Mouse (Mus musculus): ENCODE results near the gene Prex1.
"Not testable (repeated sequence)": the region's sequence is repeated elsewhere in the genome, so short reads cannot be mapped to it uniquely, and the experiment has no call there.

Gene Prex1

GRCm38 (mm10) chr2:166713690-166714426 is at the start of gene Prex1:
Gene Prex1, minus strand, starts transcription at chr2:166713832.
- peak; percentile 98 to 100 for DNase-seq

- no peak for DNase-seq
Observed at GRCm38 (mm10) chr2:166757969-166758368, 44.3 kb upstream of the Prex1 start.

GRCm38 (mm10) chr2:166754760-166755159 is 41.1 kb upstream of the Prex1 start:
- no peak for DNase-seq

- no peak for DNase-seq
Observed at GRCm38 (mm10) chr2:166754194-166754593, 40.6 kb upstream of the Prex1 start.

GRCm38 (mm10) chr2:166750620-166751191 is 37.1 kb upstream of the Prex1 start:
- DNase-seq, result no peak

- DNase-seq, result peak; percentile 24 to 36
Observed at GRCm38 (mm10) chr2:166746261-166746913, 32.8 kb upstream of the Prex1 start.

- DNase-seq, result no peak
Observed at GRCm38 (mm10) chr2:166745849-166746248, 32.2 kb upstream of the Prex1 start.

- peak; percentile 39 to 80 for DNase-seq
Observed at GRCm38 (mm10) chr2:166744433-166744832, 30.8 kb upstream of the Prex1 start.

GRCm38 (mm10) chr2:166743504-166743903 is 29.9 kb upstream of the Prex1 start:
- DNase-seq, result no peak

- no peak for DNase-seq
Observed at GRCm38 (mm10) chr2:166741445-166741844, 27.8 kb upstream of the Prex1 start.

GRCm38 (mm10) chr2:166740396-166740795 is 26.8 kb upstream of the Prex1 start:
- DNase-seq, result no peak

- no peak for DNase-seq
Observed at GRCm38 (mm10) chr2:166737307-166737706, 23.7 kb upstream of the Prex1 start.

GRCm38 (mm10) chr2:166735469-166736001 is 21.9 kb upstream of the Prex1 start:
- DNase-seq, result no peak

- DNase-seq, result no peak
Observed at GRCm38 (mm10) chr2:166732860-166733259, 19.2 kb upstream of the Prex1 start.

- no peak for DNase-seq
Observed at GRCm38 (mm10) chr2:166732146-166732545, 18.5 kb upstream of the Prex1 start.

GRCm38 (mm10) chr2:166731102-166731883 is 17.7 kb upstream of the Prex1 start:
- not testable (repeated sequence) for DNase-seq

- no peak for DNase-seq
Observed at GRCm38 (mm10) chr2:166730567-166730915, 16.9 kb upstream of the Prex1 start.

- DNase-seq, result peak; percentile 27 to 36
Observed at GRCm38 (mm10) chr2:166729656-166730566, 16.3 kb upstream of the Prex1 start.

- DNase-seq, result no peak
Observed at GRCm38 (mm10) chr2:166729045-166729444, 15.4 kb upstream of the Prex1 start.

GRCm38 (mm10) chr2:166728261-166728680 is 14.6 kb upstream of the Prex1 start:
- DNase-seq, result peak; percentile 21 to 35

GRCm38 (mm10) chr2:166727790-166728189 is 14.2 kb upstream of the Prex1 start:
- DNase-seq, result no peak

- DNase-seq, result no peak
Observed at GRCm38 (mm10) chr2:166726891-166727290, 13.3 kb upstream of the Prex1 start.
